Mouse (Mus musculus) hindbrain, embryonic 16.5 days (tissue): ENCODE measurements around the gene Rgs9. TPM values are rescaled to one million over a fixed set of nuclear protein-coding genes. Genes with fewer than 3 reads are reported as not detected.

Experiments
- ATAC-seq: fragments of 200-750 bp; cut with Nextera tagmentation; 2 replicates; pipeline ENCODE4 v1.8.0; 2017; ENCODE audit warnings: moderate TSS enrichment, moderate library complexity
- H3K27ac ChIP-seq: fragments of 300-500 bp; sonication (generic); 2 replicates; pipeline ENCODE4 v1.5.1; 2014; ENCODE audit warnings: low read depth, mild to moderate bottlenecking, control low read depth, low read length, moderate library complexity
- H3K27me3 ChIP-seq: fragments of 300-500 bp; sonication (generic); replicated peaks from 2 replicates; pipeline ENCODE4 v1.6.1; 2014; ENCODE audit warnings: low read length; ENCODE audit not compliant: control insufficient read depth, insufficient read depth
- H3K36me3 ChIP-seq: fragments of 300-500 bp; sonication (generic); 2 replicates; pipeline ENCODE4 v1.6.1; 2014; ENCODE audit warnings: mild to moderate bottlenecking, low read length, moderate library complexity, mixed read lengths; ENCODE audit not compliant: control insufficient read depth, insufficient read depth
- H3K4me1 ChIP-seq: fragments of 300-500 bp; sonication (generic); 2 replicates; pipeline ENCODE4 v1.6.1; 2014; ENCODE audit warnings: low read depth, low read length; ENCODE audit not compliant: control insufficient read depth, insufficient read depth
- H3K4me2 ChIP-seq: fragments of 300-500 bp; sonication (generic); 2 replicates; pipeline ENCODE4 v1.6.1; 2014; ENCODE audit warnings: mild to moderate bottlenecking, low read length, control low read depth, moderate library complexity
- H3K4me3 ChIP-seq: fragments of 300-500 bp; sonication (generic); 2 replicates; pipeline ENCODE4 v1.5.1; 2014; ENCODE audit warnings: mild to moderate bottlenecking, low read length, control low read depth, moderate library complexity
- H3K9ac ChIP-seq: fragments of 300-500 bp; sonication (generic); 2 replicates; pipeline ENCODE4 v1.6.1; 2014; ENCODE audit warnings: low read depth, mild to moderate bottlenecking, control low read depth, low read length, moderate library complexity
- H3K9me3 ChIP-seq: fragments of 300-500 bp; sonication (generic); 2 replicates; pipeline ENCODE4 v1.6.1; 2014; ENCODE audit warnings: mild to moderate bottlenecking, low read length, moderate library complexity; ENCODE audit not compliant: control insufficient read depth
- WGBS: fragments of 180-500 bp; shearing (Covaris S2); extraction: QIAGEN DNeasy Blood & Tissue Kit; methylation state at CpG from one replicate; pipeline ENCODE4 v1.1.7; 2014; 5-methylcytosine and 5-hydroxymethylcytosine counted together
- polyA plus RNA-seq: library from polyadenylated mRNA; unstranded; fragments of >200 nt; fragmentation: Nextera tagmentation; extraction: Ambion mirVana; gene quantifications from 2 replicates; pipeline ENCODE4 v1.2.1, GENCODE M21; 2015

Gene Rgs9
- polyA plus RNA-seq, 1 experiment from 2014 or later = 15.6 TPM

- peak; percentile 87 for ATAC-seq
- Histone ChIP-seq H3K36me3 (no peaks in the 10 kb centered on the region), H3K9me3 (no peaks in the 10 kb centered on the region), H3K27me3 (no peaks in the 10 kb centered on the region), H3K4me1 (peaks cover 6% of the 10 kb centered on the region), H3K4me3 (no peak overlapping the region), H3K27ac (no peak overlapping the region), H3K9ac (no peak overlapping the region), H3K4me2 (no peak overlapping the region)
- 42% methylated on average over 8 of the region's 8 CpGs for WGBS
Measured at GRCm38 (mm10) chr11:109178788-109179518, 119.0 kb downstream of the Rgs9 start.

GRCm38 (mm10) chr11:109175376-109175969 lies 122.5 kb downstream of the Rgs9 start:
- H3K4me2 ChIP-seq = no peak overlapping the region
- no peak overlapping the region for H3K27ac ChIP-seq
- 90% methylated on average over 8 of the region's 8 CpGs for WGBS
- no peaks in the 10 kb centered on the region for H3K4me1 ChIP-seq
- no peak overlapping the region for H3K4me3 ChIP-seq
- H3K27me3 ChIP-seq = no peaks in the 10 kb centered on the region
- ATAC-seq = no peak
- no peaks in the 10 kb centered on the region for H3K9me3 ChIP-seq
- H3K36me3 ChIP-seq = no peaks in the 10 kb centered on the region
- H3K9ac ChIP-seq = no peak overlapping the region

Other genes starting within 250 kb of the Rgs9 start
- not detected in 2 replicates for gene E030025P04Rik, start 153.8 kb downstream of the Rgs9 start, polyA plus RNA-seq
- 20.5 and 21.3 TPM in 2 replicates for gene Gna13, start 64.7 kb upstream of the Rgs9 start, polyA plus RNA-seq
- gene 9930022D16Rik, start 115.8 kb upstream of the Rgs9 start, polyA plus RNA-seq = 0.07 TPM in 1 of 2 replicates, not detected in the other
- gene Amz2, start 127.8 kb upstream of the Rgs9 start, polyA plus RNA-seq = 57.1 and 59.4 TPM in 2 replicates
- 8.0 and 9.0 TPM in 2 replicates for gene Arsg, start 175.2 kb upstream of the Rgs9 start, polyA plus RNA-seq
- gene Slc16a6, start 175.5 kb upstream of the Rgs9 start, polyA plus RNA-seq = 5.4 and 6.4 TPM in 2 replicates